Mouse (Mus musculus): Measurements from ENCODE around the gene Cab39. TPM values are rescaled to one million over a fixed set of nuclear protein-coding genes. Genes with fewer than 3 reads are reported as not detected.

Gene Cab39
- total and polyA plus RNA-seq, 3 experiments: 41.8 to 208 (median 147) TPM

DNA sequence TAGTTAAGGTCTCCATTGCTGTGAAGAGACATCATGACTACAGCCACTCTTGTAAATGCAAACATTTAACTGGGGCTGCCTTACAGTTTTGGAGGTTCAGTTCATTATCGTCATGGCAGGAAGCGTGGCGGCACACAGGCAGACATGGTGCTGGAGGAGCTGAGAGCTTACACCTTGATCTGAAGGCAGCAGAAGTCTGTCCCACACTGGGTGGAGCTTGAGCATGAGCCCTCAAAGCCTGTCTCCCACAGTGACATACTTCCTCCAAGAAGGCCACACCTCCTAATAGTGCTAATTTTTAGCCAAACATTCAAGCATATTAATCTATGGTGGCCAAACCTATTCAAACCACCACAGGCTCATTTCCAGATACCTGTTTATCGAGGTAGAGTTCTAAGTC is 14.8 kb upstream of the Cab39 start, which contains the start of gene A630001G21Rik:
TSS of gene A630001G21Rik (minus strand) at position 208 of the 400 bp plus-strand sequence.
- TF ChIP-seq GATA1 (IDR thresholded peaks at IDR 0.05; ENCODE audit: borderline replicate concordance, low read length) (no peak), CTCF (IDR thresholded peaks at IDR 0.05; ENCODE audit: low read depth, low read length) (no peak), GATA2 (IDR thresholded peaks at IDR 0.05; ENCODE audit: borderline replicate concordance, low read depth, low read length) (no peak), POLR2AphosphoS5 (IDR thresholded peaks at IDR 0.05; ENCODE audit: insufficient replicate concordance, low read depth, low read length) (no peak), TAL1 (conservative IDR thresholded peaks at IDR 0.05; ENCODE audit: low read depth, low read length) (no peak)
- no peaks in the 10 kb centered on the region for H3K4me1 ChIP-seq (ENCODE audit: insufficient read depth, low read depth, low read length)
- DNase-seq (ENCODE audit: low spot score): no peak
- H3K27me3 ChIP-seq (ENCODE audit: insufficient read depth, low read length): peaks cover 3% of the 10 kb centered on the region
- H3K4me3 ChIP-seq (ENCODE audit: low read depth, low read length): no peak within 1 kb of the TSS
- no peaks in the 10 kb centered on the region for H3K36me3 ChIP-seq (replicated peaks)
- ATAC-seq (ENCODE audit: extremely low read depth, insufficient number of reproducible peaks, low FRiP score, poor library complexity, severe bottlenecking): no peak
- H3K9me3 ChIP-seq (replicated peaks): no peaks in the 10 kb centered on the region

DNA sequence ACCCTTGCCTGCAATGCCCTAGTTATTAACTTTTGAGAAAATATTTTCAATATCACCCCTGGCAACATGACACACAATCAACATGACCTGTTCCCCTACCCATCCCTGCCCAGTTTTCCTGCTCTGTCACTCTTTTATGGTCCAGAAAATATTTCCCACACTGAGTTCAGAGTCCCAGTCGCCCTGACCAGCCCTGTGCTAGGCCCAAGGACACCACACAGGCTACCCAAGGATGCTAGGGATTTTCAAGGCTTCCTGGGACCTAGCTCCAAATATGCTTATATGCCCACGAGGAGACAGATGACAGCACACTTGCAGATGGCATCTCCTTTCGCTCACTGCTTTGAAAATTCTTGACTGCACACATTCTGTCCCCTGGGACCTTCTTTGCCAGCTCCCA is 14.2 kb upstream of the Cab39 start:
- ATAC-seq (ENCODE audit: extremely low read depth, insufficient number of reproducible peaks, low FRiP score, poor library complexity, severe bottlenecking): no peak
- TF ChIP-seq GATA1 (IDR thresholded peaks at IDR 0.05; ENCODE audit: borderline replicate concordance, low read length): no peak
- TF ChIP-seq POLR2AphosphoS5 (IDR thresholded peaks at IDR 0.05; ENCODE audit: insufficient replicate concordance, low read depth, low read length): no peak
- H3K4me1 ChIP-seq (ENCODE audit: insufficient read depth, low read depth, low read length): no peaks in the 10 kb centered on the region
- H3K4me3 ChIP-seq (ENCODE audit: low read depth, low read length): no peak overlapping the region
- peaks cover 3% of the 10 kb centered on the region for H3K27me3 ChIP-seq (ENCODE audit: insufficient read depth, low read length)
- H3K9me3 ChIP-seq (replicated peaks): no peaks in the 10 kb centered on the region
- no peaks in the 10 kb centered on the region for H3K36me3 ChIP-seq (replicated peaks)
- DNase-seq (ENCODE audit: low spot score): no peak

GRCm38 (mm10) chr1:85779428-85780180 is 13.6 kb upstream of the Cab39 start:
- Histone ChIP-seq H3K27me3 (ENCODE audit: insufficient read depth, low read length) (peaks cover 3% of the 10 kb centered on the region), H3K4me3 (ENCODE audit: low read depth, low read length) (no peak overlapping the region), H3K36me3 (replicated peaks) (no peaks in the 10 kb centered on the region), H3K4me1 (ENCODE audit: insufficient read depth, low read depth, low read length) (no peaks in the 10 kb centered on the region), H3K9me3 (replicated peaks) (no peaks in the 10 kb centered on the region)
- DNase-seq (ENCODE audit: low spot score): no peak
- no peak for ATAC-seq (ENCODE audit: extremely low read depth, insufficient number of reproducible peaks, low FRiP score, poor library complexity, severe bottlenecking)
- no peak for TF ChIP-seq POLR2AphosphoS5 (IDR thresholded peaks at IDR 0.05; ENCODE audit: insufficient replicate concordance, low read depth, low read length)
- TF ChIP-seq TAL1 (conservative IDR thresholded peaks at IDR 0.05; ENCODE audit: low read depth, low read length): no peak
- TF ChIP-seq GATA2 (IDR thresholded peaks at IDR 0.05; ENCODE audit: borderline replicate concordance, low read depth, low read length): no peak
- TF ChIP-seq CTCF (IDR thresholded peaks at IDR 0.05; ENCODE audit: low read depth, low read length): no peak
- no peak for TF ChIP-seq GATA1 (IDR thresholded peaks at IDR 0.05; ENCODE audit: borderline replicate concordance, low read length)

DNA sequence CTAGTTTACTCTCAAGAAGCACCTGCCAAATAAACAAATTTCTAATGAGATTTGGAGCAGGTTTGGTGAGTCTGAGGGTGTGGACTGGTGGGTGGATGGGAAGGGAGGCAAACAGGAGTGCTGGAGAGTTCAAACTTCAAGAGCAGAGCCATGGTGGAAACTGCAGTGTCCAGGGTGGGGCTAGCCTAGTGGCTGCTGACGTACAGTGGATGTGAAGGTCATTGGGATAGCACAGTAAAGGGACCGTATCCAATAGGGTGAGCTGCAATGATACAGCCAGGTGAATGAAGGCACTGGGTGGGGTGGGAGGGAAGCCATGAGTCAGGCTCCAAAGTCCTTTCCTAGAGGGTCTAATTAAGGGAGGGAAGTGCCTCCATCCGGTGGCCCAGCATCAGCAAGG is 2.7 kb upstream of the Cab39 start:
- ATAC-seq (ENCODE audit: extremely low read depth, insufficient number of reproducible peaks, low FRiP score, poor library complexity, severe bottlenecking) (no peak), DNase-seq (ENCODE audit: low spot score) (no peak)
- H3K4me3 ChIP-seq (ENCODE audit: low read depth, low read length): no peak overlapping the region
- H3K27me3 ChIP-seq (ENCODE audit: insufficient read depth, low read length): peaks cover 16% of the 10 kb centered on the region
- H3K9me3 ChIP-seq (replicated peaks): no peaks in the 10 kb centered on the region
- no peak for TF ChIP-seq TAL1 (conservative IDR thresholded peaks at IDR 0.05; ENCODE audit: low read depth, low read length)
- no peak for TF ChIP-seq POLR2AphosphoS5 (IDR thresholded peaks at IDR 0.05; ENCODE audit: insufficient replicate concordance, low read depth, low read length)
- TF ChIP-seq GATA2 (IDR thresholded peaks at IDR 0.05; ENCODE audit: borderline replicate concordance, low read depth, low read length): no peak
- TF ChIP-seq CTCF (IDR thresholded peaks at IDR 0.05; ENCODE audit: low read depth, low read length): no peak
- no peak for TF ChIP-seq GATA1 (IDR thresholded peaks at IDR 0.05; ENCODE audit: borderline replicate concordance, low read length)
- H3K4me1 ChIP-seq (ENCODE audit: insufficient read depth, low read depth, low read length): peaks cover 18% of the 10 kb centered on the region
- no peaks in the 10 kb centered on the region for H3K36me3 ChIP-seq (replicated peaks)

DNA sequence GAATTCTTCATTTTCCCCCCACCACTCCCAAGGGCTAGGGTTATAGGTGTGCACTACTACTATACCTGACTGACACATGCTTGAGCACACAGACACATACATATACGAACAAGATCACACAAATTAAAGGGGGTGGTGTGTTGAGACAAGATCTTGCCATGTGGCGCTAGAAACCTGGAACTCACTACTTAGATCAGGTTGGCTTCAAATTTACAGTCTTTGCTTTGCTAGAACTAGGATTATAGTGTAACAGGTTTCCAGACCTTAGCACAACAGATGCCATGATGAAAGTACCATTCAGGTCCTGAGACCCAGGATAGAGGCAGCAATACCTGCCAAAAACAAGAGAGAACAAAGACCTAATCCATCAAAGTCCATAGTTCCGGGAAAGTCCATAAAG is 1.8 kb upstream of the Cab39 start:
- H3K4me3 ChIP-seq (ENCODE audit: low read depth, low read length): no peak overlapping the region
- peaks cover 22% of the 10 kb centered on the region for H3K4me1 ChIP-seq (ENCODE audit: insufficient read depth, low read depth, low read length)
- TF ChIP-seq CTCF (IDR thresholded peaks at IDR 0.05; ENCODE audit: low read depth, low read length) (no peak), POLR2AphosphoS5 (IDR thresholded peaks at IDR 0.05; ENCODE audit: insufficient replicate concordance, low read depth, low read length) (no peak), TAL1 (conservative IDR thresholded peaks at IDR 0.05; ENCODE audit: low read depth, low read length) (no peak), GATA1 (IDR thresholded peaks at IDR 0.05; ENCODE audit: borderline replicate concordance, low read length) (no peak), GATA2 (IDR thresholded peaks at IDR 0.05; ENCODE audit: borderline replicate concordance, low read depth, low read length) (no peak)
- DNase-seq (ENCODE audit: low spot score): no peak
- no peak for ATAC-seq (ENCODE audit: extremely low read depth, insufficient number of reproducible peaks, low FRiP score, poor library complexity, severe bottlenecking)
- H3K36me3 ChIP-seq (replicated peaks): peaks cover 5% of the 10 kb centered on the region
- H3K9me3 ChIP-seq (replicated peaks): no peaks in the 10 kb centered on the region
- H3K27me3 ChIP-seq (ENCODE audit: insufficient read depth, low read length): peaks cover 16% of the 10 kb centered on the region

- Histone ChIP-seq H3K27me3 (ENCODE audit: insufficient read depth, low read length) (peaks cover 16% of the 10 kb centered on the region), H3K9me3 (replicated peaks) (no peaks in the 10 kb centered on the region), H3K4me3 (ENCODE audit: low read depth, low read length) (peak overlapping the region; percentile 87), H3K36me3 (replicated peaks) (peaks cover 28% of the 10 kb centered on the region), H3K4me1 (ENCODE audit: insufficient read depth, low read depth, low read length) (peaks cover 35% of the 10 kb centered on the region)
- ATAC-seq (ENCODE audit: extremely low read depth, insufficient number of reproducible peaks, low FRiP score, poor library complexity, severe bottlenecking) (peak; percentile 72), DNase-seq (ENCODE audit: low spot score) (peak; percentile 75)
- TF ChIP-seq CTCF (IDR thresholded peaks at IDR 0.05; ENCODE audit: low read depth, low read length) (no peak), GATA2 (IDR thresholded peaks at IDR 0.05; ENCODE audit: borderline replicate concordance, low read depth, low read length) (peak; percentile 52; the same call in 1 of the 2 replicates)
Measured at GRCm38 (mm10) chr1:85794106-85794771, 998 bp downstream of the Cab39 start.

All from G1E (cell line).